ENCODE assay signal across 21 mouse cellular contexts in genomic region chr15:27804447-27804846, GRCm38 (mm10).
DNase-seq lines count a peak whose midpoint lies in the region; ATAC-seq and TF ChIP-seq lines count a peak whose summit lies in the region.
"Had no signal": no experiment of that assay in that cellular context is flagged by ENCODE, and none has a peak within 500 bp of the region (broad histone marks: within the 10 kb centered on the region; RNA-seq: fewer than 3 reads in every experiment).

No protein-coding gene starts in this region.

- H3K36me3 ChIP-seq in forebrain, embryonic 12.5 days (replicated peaks), result peaks cover 37% of the 10 kb centered on the region
- peaks cover 24% of the 10 kb centered on the region for H3K36me3 ChIP-seq in forebrain, postnatal 0 days (ENCODE audit: insufficient read depth)
- peaks cover 8% of the 10 kb centered on the region; the same call in 1 of the 2 replicates for H3K36me3 ChIP-seq in E14TG2a.4 (ENCODE audit: insufficient read depth, low read length)
- H3K36me3 ChIP-seq in limb, embryonic 10.5 days, result peaks cover 68% of the 10 kb centered on the region

- peak overlapping the region; percentile 58; the same call in 1 of the 2 replicates for H3K27ac ChIP-seq in forebrain, embryonic 12.5 days
- no peak overlapping the region for H3K27ac ChIP-seq in forebrain, postnatal 0 days (ENCODE audit: low read depth, low read length)
- H3K27ac ChIP-seq in limb, embryonic 10.5 days, result peak overlapping the region; percentile 79
- H3K27ac ChIP-seq: forebrain, embryonic 13.5 days; heart, embryonic 15.5 days; macrophage; midbrain, embryonic 13.5 days had no signal

- no peak for DNase-seq in forebrain, postnatal 0 days
- peak; percentile 14 for DNase-seq in layer of hippocampus, adult 11-12 months (ENCODE audit: low spot score)
- DNase-seq in layer of hippocampus, adult 9-11 months, result no peak
- no peak for DNase-seq in limb, embryonic 10.5 days (ENCODE audit: low spot score)
- no peak for DNase-seq in adrenal gland, adult 2 months
- DNase-seq in heart, postnatal 4 days, result no peak
- DNase-seq: adrenal gland, postnatal 10 days; cerebellum, adult 2 months; kidney, adult 2 months; kidney, postnatal 4 days; liver; liver, postnatal 0 days; spleen, adult 18-20 months had no signal

- no peak for TF ChIP-seq CTCF in forebrain, postnatal 0 days (IDR thresholded peaks at IDR 0.05; ENCODE audit: low read depth)
- no peak for TF ChIP-seq CTCF in E14TG2a.4 (conservative IDR thresholded peaks at IDR 0.05; ENCODE audit: low read length)

- H3K4me3 ChIP-seq in forebrain, embryonic 12.5 days (replicated peaks), result no peak overlapping the region
- no peak overlapping the region for H3K4me3 ChIP-seq in forebrain, postnatal 0 days (ENCODE audit: low read depth, low read length)
- H3K4me3 ChIP-seq in E14TG2a.4 (replicated peaks; ENCODE audit: low read length), result 0 out of 2 replicates have a peak overlapping the region, but pooled peaks have one; percentile 26
- H3K4me3 ChIP-seq in limb, embryonic 10.5 days, result no peak overlapping the region
- H3K4me3 ChIP-seq: forebrain, embryonic 13.5 days; heart, embryonic 15.5 days; midbrain, embryonic 13.5 days; myocyte; stomach, embryonic 15.5 days had no signal

- H3K9ac ChIP-seq in forebrain, embryonic 12.5 days, result no peak overlapping the region
- no peak overlapping the region for H3K9ac ChIP-seq in forebrain, postnatal 0 days
- H3K9ac ChIP-seq: forebrain, embryonic 13.5 days; heart, embryonic 15.5 days; liver, postnatal 0 days; midbrain, embryonic 13.5 days; stomach, embryonic 15.5 days had no signal

- H3K4me2 ChIP-seq in forebrain, embryonic 12.5 days, result no peak overlapping the region
- no peak overlapping the region for H3K4me2 ChIP-seq in forebrain, postnatal 0 days (ENCODE audit: low read depth)
- H3K4me2 ChIP-seq: forebrain, embryonic 13.5 days; heart, embryonic 15.5 days; midbrain, embryonic 13.5 days; stomach, embryonic 15.5 days had no signal

- peaks cover 36% of the 10 kb centered on the region for H3K4me1 ChIP-seq in forebrain, embryonic 12.5 days
- peaks cover 3% of the 10 kb centered on the region; the same call in 1 of the 2 replicates for H3K4me1 ChIP-seq in forebrain, postnatal 0 days (ENCODE audit: insufficient read depth)
- H3K4me1 ChIP-seq in E14TG2a.4 (replicated peaks; ENCODE audit: low read depth, low read length), result peaks cover 63% of the 10 kb centered on the region
- H3K4me1 ChIP-seq in limb, embryonic 10.5 days, result peaks cover 75% of the 10 kb centered on the region

- no peak for ATAC-seq in forebrain, embryonic 12.5 days (ENCODE audit: low FRiP score)
- ATAC-seq in forebrain, postnatal 0 days, result no peak
- ATAC-seq: forebrain, embryonic 13.5 days; liver, postnatal 0 days; midbrain, embryonic 13.5 days had no signal

- H3K27me3 ChIP-seq in forebrain, embryonic 12.5 days, result no peaks in the 10 kb centered on the region
- no peaks in the 10 kb centered on the region for H3K27me3 ChIP-seq in forebrain, postnatal 0 days (ENCODE audit: insufficient read depth, low read length)
- no peaks in the 10 kb centered on the region for H3K27me3 ChIP-seq in E14TG2a.4 (ENCODE audit: insufficient read depth, low read length)
- H3K27me3 ChIP-seq in limb, embryonic 10.5 days (ENCODE audit: low read depth, poor library complexity, severe bottlenecking), result no peaks in the 10 kb centered on the region
- H3K27me3 ChIP-seq: forebrain, embryonic 13.5 days; heart, embryonic 15.5 days; stomach, embryonic 15.5 days had no signal

- no peaks in the 10 kb centered on the region for H3K9me3 ChIP-seq in forebrain, embryonic 12.5 days
- H3K9me3 ChIP-seq in forebrain, postnatal 0 days (ENCODE audit: low read length), result no peaks in the 10 kb centered on the region
- no peaks in the 10 kb centered on the region for H3K9me3 ChIP-seq in E14TG2a.4 (ENCODE audit: low read length)
- H3K9me3 ChIP-seq in limb, embryonic 10.5 days (replicated peaks), result no peaks in the 10 kb centered on the region
- H3K9me3 ChIP-seq: forebrain, embryonic 13.5 days; heart, embryonic 15.5 days; midbrain, embryonic 13.5 days; stomach, embryonic 15.5 days had no signal

- WGBS in forebrain, embryonic 12.5 days, result 87% methylated on average over 14 of the region's 14 CpGs
- WGBS in forebrain, postnatal 0 days, result 86% methylated on average over 14 of the region's 14 CpGs
- WGBS in limb, embryonic 10.5 days, result 90% methylated on average over 14 of the region's 14 CpGs
